In genomic region chr4:152127884-152128283, GRCm38 (mm10) we compare ENCODE assay signal across 28 mouse cellular contexts. TPM values are rescaled to one million over a fixed set of nuclear protein-coding genes. Genes with fewer than 3 reads are reported as not detected.
"Had no signal": no experiment of that assay in that cellular context is flagged by ENCODE, and none has a peak within 500 bp of the region (broad histone marks: within the 10 kb centered on the region; RNA-seq: fewer than 3 reads in every experiment).

No protein-coding gene starts in this region.

- H3K9me3 ChIP-seq: kidney, embryonic 15.5 days; limb, embryonic 13.5 days; liver, embryonic 12.5 days; liver, embryonic 15.5 days; lung, embryonic 15.5 days; midbrain, embryonic 10.5 days; midbrain, embryonic 13.5 days; stomach, embryonic 15.5 days had no signal

- H3K27ac ChIP-seq: kidney, embryonic 15.5 days; layer of hippocampus, adult 2 months; limb, embryonic 13.5 days; liver, embryonic 12.5 days; liver, embryonic 15.5 days; lung, embryonic 15.5 days; midbrain, embryonic 10.5 days; midbrain, embryonic 13.5 days; stomach, embryonic 15.5 days had no signal

- H3K4me3 ChIP-seq: kidney, embryonic 15.5 days; layer of hippocampus, adult 2 months; limb, embryonic 13.5 days; liver, embryonic 12.5 days; liver, embryonic 15.5 days; lung, embryonic 15.5 days; midbrain, embryonic 10.5 days; midbrain, embryonic 13.5 days; myocyte; stomach, embryonic 15.5 days had no signal

- DNase-seq: kidney, adult 8-10 months; kidney, postnatal 14 days; layer of hippocampus, adult 9-11 months; left cerebral cortex, postnatal 4 days; liver; lung, adult 18-20 months; lung, postnatal 10 days; lung, postnatal 36 days; right cerebral cortex, postnatal 4 days; spleen, adult 18-20 months; thymus, postnatal 25 days had no signal

- H3K36me3 ChIP-seq: limb, embryonic 13.5 days; liver, embryonic 12.5 days; liver, embryonic 15.5 days; lung, embryonic 15.5 days; midbrain, embryonic 10.5 days; midbrain, embryonic 13.5 days; stomach, embryonic 15.5 days had no signal

- H3K9ac ChIP-seq: kidney, embryonic 15.5 days; limb, embryonic 13.5 days; liver, embryonic 12.5 days; liver, embryonic 15.5 days; lung, embryonic 15.5 days; midbrain, embryonic 13.5 days; stomach, embryonic 15.5 days had no signal

- ATAC-seq: inflammation-experienced regulatory T-cells, adult 6 months; liver, embryonic 12.5 days; midbrain, embryonic 13.5 days; midbrain, embryonic 16.5 days had no signal

- H3K4me2 ChIP-seq: limb, embryonic 13.5 days; liver, embryonic 15.5 days; lung, embryonic 15.5 days; midbrain, embryonic 13.5 days; stomach, embryonic 15.5 days had no signal

RNA-seq across cellular contexts. Expression of gene Tnfrsf25, which starts 12.2 kb away (rescaled TPM):
- total RNA-seq: monocyte, adult 5-6 weeks had no signal

RNA-seq across cellular contexts. Expression of gene Hes2, which starts 30.8 kb away (rescaled TPM):
- total RNA-seq: layer of hippocampus, adult 2 months; layer of hippocampus, postnatal 25 days; left cerebral cortex, adult 18-20 months; left cerebral cortex, postnatal 4 days; monocyte, adult 5-6 weeks had no signal
- polyA plus RNA-seq: inflammation-experienced regulatory T-cells, adult 6 months; limb, embryonic 13.5 days; liver, embryonic 15.5 days; midbrain, embryonic 16.5 days; myocyte; neural tube, embryonic 14.5 days; thymus, postnatal 0 days had no signal
